Mouse (Mus musculus): ENCODE measurements at regions not wholly inside any gene's neighbourhood (a gene's known extent, or its start where the extent isn't known, plus 50 kb on each side); places are given as distances from the start of the nearest gene placed in this dataset.
A peak's percentile ranks its signal among the peaks of the same experiment; 100 is the strongest.

GRCm38 (mm10) chr3:136611682-136612081, 58.2 kb upstream of the Ppp3ca start:
- DNase-seq (ENCODE audit: low read depth, low spot score), result no peak

GRCm38 (mm10) chr3:136610556-136610924, 59.4 kb upstream of the Ppp3ca start:
- DNase-seq (ENCODE audit: low read depth, low spot score), result no peak

- DNase-seq (ENCODE audit: low read depth, low spot score), result peak; percentile 2
These were observed 59.9 kb upstream of the Ppp3ca start for GRCm38 (mm10) chr3:136609855-136610555.

- DNase-seq (ENCODE audit: low read depth, low spot score), result no peak
These were observed 68.2 kb upstream of the Ppp3ca start for GRCm38 (mm10) chr3:136601706-136602105.

- DNase-seq (ENCODE audit: low read depth, low spot score), result no peak
These were observed 86.0 kb upstream of the Ppp3ca start for GRCm38 (mm10) chr3:136583937-136584336.

GRCm38 (mm10) chr3:136578016-136578415, 91.9 kb upstream of the Ppp3ca start:
- DNase-seq (ENCODE audit: low read depth, low spot score), result no peak

- no peak for DNase-seq (ENCODE audit: low read depth, low spot score)
These were observed 99.4 kb upstream of the Ppp3ca start for GRCm38 (mm10) chr3:136570517-136570916.

- no peak for DNase-seq (ENCODE audit: low read depth, low spot score)
These were observed 113.4 kb upstream of the Ppp3ca start for GRCm38 (mm10) chr3:136556488-136556887.

- DNase-seq (ENCODE audit: low read depth, low spot score), result no peak
These were observed 120.5 kb upstream of the Ppp3ca start for GRCm38 (mm10) chr3:136549471-136549870.

- DNase-seq (ENCODE audit: low read depth, low spot score), result no peak
These were observed 138.3 kb upstream of the Ppp3ca start for GRCm38 (mm10) chr3:136531604-136532003.

- no peak for DNase-seq (ENCODE audit: low read depth, low spot score)
These were observed 161.3 kb upstream of the Ppp3ca start for GRCm38 (mm10) chr3:136508575-136508974.

GRCm38 (mm10) chr3:136507070-136507469, 162.9 kb upstream of the Ppp3ca start:
- no peak for DNase-seq (ENCODE audit: low read depth, low spot score)

GRCm38 (mm10) chr3:136494831-136495230, 169.0 kb upstream of the Bank1 start:
- DNase-seq (ENCODE audit: low read depth, low spot score), result no peak

- no peak for DNase-seq (ENCODE audit: low read depth, low spot score)
These were observed 165.8 kb upstream of the Bank1 start for GRCm38 (mm10) chr3:136491683-136492082.

GRCm38 (mm10) chr3:136471693-136472092, 145.8 kb upstream of the Bank1 start:
- no peak for DNase-seq (ENCODE audit: low read depth, low spot score)

GRCm38 (mm10) chr3:136462747-136463146, 136.9 kb upstream of the Bank1 start:
- no peak for DNase-seq (ENCODE audit: low read depth, low spot score)

GRCm38 (mm10) chr3:136456471-136457117, 130.7 kb upstream of the Bank1 start:
- DNase-seq (ENCODE audit: low read depth, low spot score), result no peak

- DNase-seq (ENCODE audit: low read depth, low spot score), result no peak
These were observed 130.0 kb upstream of the Bank1 start for GRCm38 (mm10) chr3:136455651-136456470.

GRCm38 (mm10) chr3:136454967-136455366, 129.1 kb upstream of the Bank1 start:
- no peak for DNase-seq (ENCODE audit: low read depth, low spot score)

GRCm38 (mm10) chr3:136450986-136451774, 125.3 kb upstream of the Bank1 start:
- no peak for DNase-seq (ENCODE audit: low read depth, low spot score)

- no peak for DNase-seq (ENCODE audit: low read depth, low spot score)
These were observed 124.6 kb upstream of the Bank1 start for GRCm38 (mm10) chr3:136450361-136450895.

Data from ES-CJ7 (cell line).